In genomic region chr8:93430637-93431036, GRCm38 (mm10) we compare ENCODE assay signal across 8 mouse cellular contexts. TPM values are rescaled to one million over a fixed set of nuclear protein-coding genes. Genes with fewer than 3 reads are reported as not detected.
DNase-seq lines count a peak whose midpoint lies in the region; ATAC-seq and TF ChIP-seq lines count a peak whose summit lies in the region.

No protein-coding gene starts in this region.

- ATAC-seq in Patski: no peak
- ATAC-seq in liver, postnatal 0 days: no peak

- no peak overlapping the region for H3K4me3 ChIP-seq in liver, postnatal 0 days (ENCODE audit: low read depth, low read length)

- no peaks in the 10 kb centered on the region for H3K9me3 ChIP-seq in liver, postnatal 0 days (ENCODE audit: low read length)

- CTCF ChIA-PET in Patski (lab: Charles Lee): interaction anchor here (0.7 to 2.2 kb wide), 8 partner anchors 13 to 420 kb away, joined by 3 to 6 read pairs (median 4); no protein-coding TSS in a partner anchor

- no peaks in the 10 kb centered on the region for H3K36me3 ChIP-seq in liver, postnatal 0 days (replicated peaks; ENCODE audit: insufficient read depth, low read length)

- H3K4me1 ChIP-seq in liver, postnatal 0 days (ENCODE audit: insufficient read depth): no peaks in the 10 kb centered on the region

- peak; percentile 80 for TF ChIP-seq CTCF in Patski (IDR thresholded peaks at IDR 0.05)
- peak; percentile 80 for TF ChIP-seq CTCF in liver, postnatal 0 days (IDR thresholded peaks at IDR 0.05; ENCODE audit: low read depth)

- DNase-seq in A20 (ENCODE audit: low read depth, low spot score) (peak; percentile 2), Patski (ENCODE audit: low read depth, low spot score) (no peak)
- peak; percentile 85 to 86 for DNase-seq in cerebellum, postnatal 14 days
- DNase-seq in gastrocnemius, adult 8-10 months (ENCODE audit: low spot score in 2 of 2): peak; percentile 25 to 41
- DNase-seq in kidney, postnatal 36 days: peak; percentile 49 to 79
- DNase-seq in liver, postnatal 0 days: peak; percentile 68
- peak; percentile 70 for DNase-seq in retina, postnatal 7 days (ENCODE audit: low read depth, low spot score)
- no peak for DNase-seq in natural killer cell, adult 2 months (ENCODE audit: low spot score in 2 of 2)

- peaks cover 7% of the 10 kb centered on the region for H3K27me3 ChIP-seq in Patski
- no peaks in the 10 kb centered on the region for H3K27me3 ChIP-seq in liver, postnatal 0 days (ENCODE audit: insufficient read depth, low read length)

- POLR2A ChIA-PET in Patski (lab: Charles Lee): no interaction called here

- in situ Hi-C loops in Patski (cut with MboI; ENCODE audit: low pct_unique_long_range_greater_than_20kb): no loop called here

- H3K27ac ChIP-seq in liver, postnatal 0 days (ENCODE audit: low read depth): no peak overlapping the region

- H3K4me2 ChIP-seq in liver, postnatal 0 days (ENCODE audit: low read depth, low read length): no peak overlapping the region

- H3K9ac ChIP-seq in liver, postnatal 0 days (replicated peaks): no peak overlapping the region

- TF ChIP-seq EP300 in liver, postnatal 0 days (IDR thresholded peaks at IDR 0.05; ENCODE audit: low read depth): no peak

- 6% methylated on average over 3 of the region's 3 CpGs for WGBS in liver, postnatal 0 days (ENCODE audit: insufficient replicate concordance)

RNA-seq across cellular contexts. Expression of gene Ces1h, which starts 51.1 kb away (rescaled TPM):
- polyA plus RNA-seq in Patski (2021): not detected
- total RNA-seq in gastrocnemius, adult 8-10 months (2022): not detected
- not detected in 2 replicates for polyA plus RNA-seq in liver, postnatal 0 days (2015; fragmentation: Nextera tagmentation; extraction: Ambion mirVana)

Comparison
In these comparisons a context has a peak if more than half of its experiments do, and no peak if none do; other contexts are left out.
1. DNase-seq: peak in A20 (single experiment), cerebellum, postnatal 14 days (2 of 2), gastrocnemius, adult 8-10 months (2 of 2), kidney, postnatal 36 days (2 of 2), liver, postnatal 0 days (single experiment) and retina, postnatal 7 days (single experiment); none in Patski (single experiment) and natural killer cell, adult 2 months (0 of 2).